Mouse (Mus musculus): Measurements from ENCODE around the gene Pigv. TPM values are rescaled to one million over a fixed set of nuclear protein-coding genes. Genes with fewer than 3 reads are reported as not detected.

Gene Pigv
- polyA plus RNA-seq (2014; fragmentation: Nextera tagmentation; extraction: Ambion mirVana), result 9.4 and 10.8 TPM in 2 replicates

DNA sequence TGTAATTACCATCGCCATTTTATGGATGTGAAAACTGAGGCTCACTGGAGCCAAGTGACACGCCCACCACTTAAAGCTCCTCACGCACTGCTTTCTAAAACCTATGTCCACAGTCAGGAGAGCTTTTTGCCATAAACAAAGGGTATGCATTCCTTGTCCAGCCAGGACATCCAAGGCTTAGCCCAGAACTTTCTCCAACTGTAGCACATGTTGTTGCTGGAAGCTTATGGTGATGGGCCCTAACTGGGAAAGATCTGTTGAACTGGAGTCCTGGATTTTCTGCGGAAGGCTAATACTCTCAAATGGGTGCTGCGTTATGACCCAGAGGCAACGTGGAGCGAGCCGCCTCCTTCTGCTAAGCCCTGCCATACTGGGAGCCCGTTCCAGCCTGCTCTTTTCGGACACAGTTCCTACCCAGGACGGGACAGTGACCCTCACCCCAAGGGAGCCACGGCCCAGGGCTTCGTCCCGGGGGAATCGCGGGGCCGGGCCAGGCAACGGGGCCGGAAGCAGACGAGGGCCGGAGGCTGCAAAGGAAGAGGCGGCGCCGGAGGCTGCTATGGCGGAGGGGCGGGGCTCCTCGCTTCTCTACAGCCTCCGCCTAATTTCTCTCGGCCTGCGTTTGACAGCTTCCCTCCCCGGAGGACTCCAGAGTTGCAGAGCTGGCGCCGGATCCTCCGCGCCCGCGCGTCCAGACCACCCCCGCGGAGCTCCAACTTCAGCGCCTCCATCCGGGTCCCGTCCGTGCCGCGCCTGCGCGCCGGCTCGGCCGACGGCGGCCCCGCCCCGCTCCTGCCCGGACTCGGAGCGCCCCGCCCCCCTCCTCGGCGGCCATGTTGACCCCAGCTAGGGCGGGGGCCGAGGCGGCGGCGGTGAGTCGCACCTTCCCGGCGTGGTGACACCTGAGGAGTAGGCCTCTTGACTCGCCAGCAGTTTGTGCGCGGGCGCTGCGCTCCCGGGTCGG lies at the start of gene Pigv:
Pigv (minus strand) TSS at position 767 of the 964 bp plus-strand sequence.
- Histone ChIP-seq H3K27ac (replicated peaks; ENCODE audit: low read depth, low read length) (peak within 1 kb of the TSS; percentile 95), H3K9ac (replicated peaks; ENCODE audit: low read length) (peak within 1 kb of the TSS; percentile 82), H3K36me3 (ENCODE audit: control insufficient read depth, insufficient read depth, low read length) (0 out of 2 replicates have a peak, but pooled peaks cover 4% of the 10 kb centered on the region), H3K27me3 (ENCODE audit: control insufficient read depth, insufficient read depth, low read length) (no peaks in the 10 kb centered on the region), H3K4me3 (replicated peaks; ENCODE audit: low read depth, low read length) (peak within 1 kb of the TSS; percentile 74), H3K4me2 (ENCODE audit: low read length) (peak within 1 kb of the TSS; percentile 81), H3K9me3 (ENCODE audit: control insufficient read depth, low read length) (no peaks in the 10 kb centered on the region), H3K4me1 (ENCODE audit: control insufficient read depth, insufficient read depth, low read length) (peaks cover 18% of the 10 kb centered on the region; the same call in 1 of the 2 replicates)
- ATAC-seq (ENCODE audit: low FRiP score, low TSS enrichment), result peak; percentile 93
- WGBS, result under 1% methylated on average over 75 of the region's 76 CpGs
- DNase-seq, result peak; percentile 96

DNA sequence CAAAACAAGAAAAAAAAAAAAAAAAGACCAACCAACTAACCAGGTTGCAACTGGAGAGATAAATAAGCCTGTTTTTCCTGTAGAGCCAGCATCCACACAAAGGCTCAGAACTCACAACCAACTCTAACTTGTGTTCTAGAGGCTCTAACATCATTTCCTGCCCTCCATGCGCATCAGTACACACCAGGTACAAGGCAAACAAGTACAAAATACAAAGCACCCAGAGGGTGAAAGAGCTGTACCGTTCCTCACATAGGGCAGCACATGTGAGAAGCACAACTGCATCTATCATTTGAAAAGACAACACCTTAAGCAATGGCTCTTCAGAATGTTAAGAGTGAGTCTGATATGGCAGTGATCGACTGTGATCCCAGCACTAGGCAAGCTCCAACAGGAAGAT lies 47.3 kb upstream of the Pigv start:
- Histone ChIP-seq H3K36me3 (ENCODE audit: control insufficient read depth, insufficient read depth, low read length) (peaks cover 78% of the 10 kb centered on the region), H3K4me3 (replicated peaks; ENCODE audit: low read depth, low read length) (no peak overlapping the region), H3K4me2 (ENCODE audit: low read length) (no peak overlapping the region), H3K4me1 (ENCODE audit: control insufficient read depth, insufficient read depth, low read length) (no peaks in the 10 kb centered on the region), H3K9me3 (ENCODE audit: control insufficient read depth, low read length) (no peaks in the 10 kb centered on the region), H3K27ac (replicated peaks; ENCODE audit: low read depth, low read length) (no peak overlapping the region), H3K27me3 (ENCODE audit: control insufficient read depth, insufficient read depth, low read length) (no peaks in the 10 kb centered on the region), H3K9ac (replicated peaks; ENCODE audit: low read length) (no peak overlapping the region)
- ATAC-seq (ENCODE audit: low FRiP score, low TSS enrichment) (no peak), DNase-seq (no peak)
- WGBS, result 96% methylated on average over 3 of the region's 3 CpGs

- no peak for DNase-seq
- H3K4me3 ChIP-seq (replicated peaks; ENCODE audit: low read depth, low read length), result no peak overlapping the region
- H3K27me3 ChIP-seq (ENCODE audit: control insufficient read depth, insufficient read depth, low read length), result no peaks in the 10 kb centered on the region
- no peak overlapping the region for H3K27ac ChIP-seq (replicated peaks; ENCODE audit: low read depth, low read length)
- H3K4me2 ChIP-seq (ENCODE audit: low read length), result no peak overlapping the region
- H3K9ac ChIP-seq (replicated peaks; ENCODE audit: low read length), result no peak overlapping the region
- no peaks in the 10 kb centered on the region for H3K9me3 ChIP-seq (ENCODE audit: control insufficient read depth, low read length)
- ATAC-seq (ENCODE audit: low FRiP score, low TSS enrichment), result no peak
- H3K36me3 ChIP-seq (ENCODE audit: control insufficient read depth, insufficient read depth, low read length), result peaks cover 59% of the 10 kb centered on the region
- WGBS, result 89% methylated on average over 5 of the region's 5 CpGs
- H3K4me1 ChIP-seq (ENCODE audit: control insufficient read depth, insufficient read depth, low read length), result no peaks in the 10 kb centered on the region
These were observed 40.3 kb upstream of the Pigv start for GRCm38 (mm10) chr4:133712755-133713154.

DNA sequence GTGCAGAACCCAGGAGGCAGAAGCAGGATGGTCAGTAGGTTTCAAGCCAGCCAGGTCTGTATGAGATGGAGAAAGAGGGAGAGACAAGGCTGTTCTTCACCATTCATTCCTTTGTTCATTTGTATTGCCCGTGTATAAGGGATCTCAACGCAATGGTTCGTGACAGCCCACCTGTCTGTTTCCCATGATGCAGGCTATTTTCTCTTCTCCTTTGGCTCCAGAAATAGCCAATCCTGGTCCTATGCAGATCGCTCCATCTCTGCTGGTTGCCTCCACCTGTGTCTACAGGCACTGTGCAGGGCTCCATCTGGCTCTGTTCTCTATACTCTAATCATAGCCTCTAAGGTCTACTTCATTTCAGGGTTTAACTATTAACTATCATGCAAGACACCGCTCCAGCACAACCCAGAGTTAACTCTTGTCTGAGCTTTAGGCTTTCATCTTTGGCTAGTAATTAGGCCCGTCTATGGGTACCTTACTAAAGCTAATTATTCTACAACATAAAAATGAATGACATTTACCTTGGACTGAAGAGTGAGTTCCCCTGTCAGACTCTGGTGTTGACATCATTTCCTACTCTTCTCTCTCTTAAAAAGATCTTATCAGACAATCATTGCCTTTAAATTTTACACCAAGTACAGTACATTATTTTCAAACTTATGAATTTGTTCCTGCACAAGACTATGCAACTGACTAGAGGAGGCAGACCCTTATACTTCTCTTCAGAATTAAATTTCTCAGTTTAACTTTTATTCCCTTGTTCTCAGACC lies 39.0 kb upstream of the Pigv start:
- Histone ChIP-seq H3K9me3 (ENCODE audit: control insufficient read depth, low read length) (no peaks in the 10 kb centered on the region), H3K9ac (replicated peaks; ENCODE audit: low read length) (no peak overlapping the region), H3K36me3 (ENCODE audit: control insufficient read depth, insufficient read depth, low read length) (peaks cover 54% of the 10 kb centered on the region), H3K4me2 (ENCODE audit: low read length) (no peak overlapping the region), H3K27ac (replicated peaks; ENCODE audit: low read depth, low read length) (no peak overlapping the region), H3K4me3 (replicated peaks; ENCODE audit: low read depth, low read length) (no peak overlapping the region), H3K27me3 (ENCODE audit: control insufficient read depth, insufficient read depth, low read length) (no peaks in the 10 kb centered on the region), H3K4me1 (ENCODE audit: control insufficient read depth, insufficient read depth, low read length) (no peaks in the 10 kb centered on the region)
- DNase-seq (no peak), ATAC-seq (ENCODE audit: low FRiP score, low TSS enrichment) (no peak)
- 78% methylated on average over 6 of the region's 6 CpGs for WGBS

DNA sequence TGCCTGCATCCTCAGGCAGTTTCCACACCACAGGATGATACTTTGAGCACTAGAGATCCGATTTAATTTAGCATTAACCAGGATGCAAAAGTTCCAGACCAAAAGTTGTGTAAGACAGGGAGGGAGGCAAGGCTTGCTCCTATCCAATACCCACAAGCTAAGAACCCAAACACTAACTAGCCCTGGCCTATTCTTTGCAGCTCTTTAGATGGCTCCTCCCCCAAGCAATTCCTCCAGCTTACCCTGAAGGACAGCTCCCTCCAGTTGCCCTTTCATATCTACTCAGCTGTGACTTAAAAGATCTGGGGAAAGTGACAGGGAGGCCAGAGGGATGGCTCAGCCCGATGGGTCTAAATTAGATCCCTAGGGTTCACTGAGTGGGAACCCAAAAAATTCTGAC lies 36.9 kb upstream of the Pigv start:
- ATAC-seq (ENCODE audit: low FRiP score, low TSS enrichment) (no peak), DNase-seq (no peak)

GRCm38 (mm10) chr4:133707464-133707863 lies 35.0 kb upstream of the Pigv start:
- Histone ChIP-seq H3K4me3 (replicated peaks; ENCODE audit: low read depth, low read length) (no peak overlapping the region), H3K27ac (replicated peaks; ENCODE audit: low read depth, low read length) (peak overlapping the region; percentile 6), H3K9me3 (ENCODE audit: control insufficient read depth, low read length) (no peaks in the 10 kb centered on the region), H3K4me1 (ENCODE audit: control insufficient read depth, insufficient read depth, low read length) (no peaks in the 10 kb centered on the region), H3K4me2 (ENCODE audit: low read length) (no peak overlapping the region), H3K27me3 (ENCODE audit: control insufficient read depth, insufficient read depth, low read length) (no peaks in the 10 kb centered on the region), H3K36me3 (ENCODE audit: control insufficient read depth, insufficient read depth, low read length) (peaks cover 28% of the 10 kb centered on the region), H3K9ac (replicated peaks; ENCODE audit: low read length) (no peak overlapping the region)
- 78% methylated on average over 1 of the region's 1 CpGs for WGBS
- no peak for ATAC-seq (ENCODE audit: low FRiP score, low TSS enrichment)
- DNase-seq, result no peak

More for the DNA sequence above, 36.9 kb upstream of the Pigv start:
- no peaks in the 10 kb centered on the region for H3K9me3 ChIP-seq (ENCODE audit: control insufficient read depth, low read length)
- 13% methylated on average over 2 of the region's 2 CpGs for WGBS
- H3K4me2 ChIP-seq (ENCODE audit: low read length), result no peak overlapping the region
- H3K36me3 ChIP-seq (ENCODE audit: control insufficient read depth, insufficient read depth, low read length), result peaks cover 41% of the 10 kb centered on the region
- H3K27me3 ChIP-seq (ENCODE audit: control insufficient read depth, insufficient read depth, low read length), result no peaks in the 10 kb centered on the region
- no peak overlapping the region for H3K4me3 ChIP-seq (replicated peaks; ENCODE audit: low read depth, low read length)
- H3K4me1 ChIP-seq (ENCODE audit: control insufficient read depth, insufficient read depth, low read length), result no peaks in the 10 kb centered on the region
- no peak overlapping the region for H3K9ac ChIP-seq (replicated peaks; ENCODE audit: low read length)
- H3K27ac ChIP-seq (replicated peaks; ENCODE audit: low read depth, low read length), result no peak overlapping the region

DNA sequence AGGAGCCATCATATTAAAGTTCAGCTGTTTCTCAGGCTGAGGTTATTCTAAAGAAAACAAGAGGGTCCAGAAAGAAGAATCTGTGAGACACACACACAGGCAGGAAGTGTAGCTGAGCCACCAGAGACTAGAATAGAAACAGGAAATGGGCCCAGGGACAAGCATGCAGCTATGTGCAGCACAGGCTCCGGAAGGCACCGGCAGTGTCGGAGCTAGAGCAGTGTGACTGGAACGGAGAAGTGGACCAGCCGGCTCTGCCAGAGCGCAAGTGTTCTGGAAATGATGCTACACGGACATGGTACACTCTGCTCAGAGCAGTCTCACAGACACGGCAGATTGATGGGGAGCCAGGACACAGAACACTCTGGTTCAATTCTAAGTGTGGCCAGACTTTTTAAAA lies 34.5 kb upstream of the Pigv start:
- Histone ChIP-seq H3K4me3 (replicated peaks; ENCODE audit: low read depth, low read length) (no peak overlapping the region), H3K4me2 (ENCODE audit: low read length) (no peak overlapping the region), H3K4me1 (ENCODE audit: control insufficient read depth, insufficient read depth, low read length) (no peaks in the 10 kb centered on the region), H3K9me3 (ENCODE audit: control insufficient read depth, low read length) (no peaks in the 10 kb centered on the region), H3K27me3 (ENCODE audit: control insufficient read depth, insufficient read depth, low read length) (no peaks in the 10 kb centered on the region), H3K36me3 (ENCODE audit: control insufficient read depth, insufficient read depth, low read length) (peaks cover 30% of the 10 kb centered on the region), H3K27ac (replicated peaks; ENCODE audit: low read depth, low read length) (peak overlapping the region; percentile 6), H3K9ac (replicated peaks; ENCODE audit: low read length) (no peak overlapping the region)
- DNase-seq, result no peak
- ATAC-seq (ENCODE audit: low FRiP score, low TSS enrichment), result no peak
- 91% methylated on average over 8 of the region's 8 CpGs for WGBS

DNA sequence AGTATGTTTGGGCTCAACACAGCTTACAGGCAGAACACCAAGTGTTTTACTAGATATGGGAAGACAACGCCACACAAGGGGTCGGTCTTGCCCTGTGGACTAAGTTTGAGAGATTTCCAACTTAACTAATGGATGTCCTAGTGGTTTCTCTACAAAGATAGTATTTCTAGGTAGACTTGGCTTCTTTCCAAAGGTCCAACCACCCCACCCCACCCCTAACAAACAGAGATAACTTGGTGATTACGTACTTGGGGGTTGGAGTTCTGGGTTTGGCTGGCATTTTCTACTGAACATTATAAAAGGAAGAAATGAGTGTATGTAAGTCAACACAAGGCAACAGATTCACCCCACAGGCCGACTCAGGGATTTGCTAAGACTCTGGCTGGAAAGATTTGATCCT lies 32.6 kb upstream of the Pigv start:
- Histone ChIP-seq H3K4me3 (replicated peaks; ENCODE audit: low read depth, low read length) (no peak overlapping the region), H3K4me1 (ENCODE audit: control insufficient read depth, insufficient read depth, low read length) (0 out of 2 replicates have a peak, but pooled peaks cover 7% of the 10 kb centered on the region), H3K27ac (replicated peaks; ENCODE audit: low read depth, low read length) (no peak overlapping the region), H3K4me2 (ENCODE audit: low read length) (no peak overlapping the region), H3K36me3 (ENCODE audit: control insufficient read depth, insufficient read depth, low read length) (peaks cover 35% of the 10 kb centered on the region), H3K9ac (replicated peaks; ENCODE audit: low read length) (no peak overlapping the region), H3K9me3 (ENCODE audit: control insufficient read depth, low read length) (no peaks in the 10 kb centered on the region), H3K27me3 (ENCODE audit: control insufficient read depth, insufficient read depth, low read length) (no peaks in the 10 kb centered on the region)
- ATAC-seq (ENCODE audit: low FRiP score, low TSS enrichment) (no peak), DNase-seq (no peak)
- 93% methylated on average over 4 of the region's 4 CpGs for WGBS

Data from midbrain, embryonic 14.5 days (tissue).